Mouse (Mus musculus): Measurements from ENCODE around the gene Suds3. TPM values are rescaled to one million over a fixed set of nuclear protein-coding genes. Genes with fewer than 3 reads are reported as not detected.

Gene Suds3
- total RNA-seq (2023), result 10 to 100 TPM; 87.0 to 88.1 TPM

GRCm38 (mm10) chr5:117115836-117116366, at the start of gene Suds3:
Gene Suds3 (minus strand): TSS chr5:117116113.

GRCm38 (mm10) chr5:117119777-117120488, 4.0 kb upstream of the Suds3 start, which contains the start of gene Taok3:
Gene Taok3 (plus strand): TSS chr5:117120129.

Other genes starting within 250 kb of the Suds3 start
- gene Taok3, start 4.0 kb upstream of the Suds3 start, total RNA-seq (2023), result 100 to 1,000 TPM; 107 to 112 TPM
- 100 to 1,000 TPM; 128 to 129 TPM for gene Pebp1, start 171.5 kb upstream of the Suds3 start, total RNA-seq (2023)
- gene Vsig10, start 203.0 kb upstream of the Suds3 start, total RNA-seq (2023), result 1 to 10 TPM in 1 of 2 experiments, under 1 TPM in 1; 0.96 to 1.5 TPM
- 10 to 100 TPM; 36.8 to 44.9 TPM for gene Wsb2, start 241.2 kb upstream of the Suds3 start, total RNA-seq (2023)